Mouse (Mus musculus): Measurements from ENCODE around the gene Fgfr2.

DNA sequence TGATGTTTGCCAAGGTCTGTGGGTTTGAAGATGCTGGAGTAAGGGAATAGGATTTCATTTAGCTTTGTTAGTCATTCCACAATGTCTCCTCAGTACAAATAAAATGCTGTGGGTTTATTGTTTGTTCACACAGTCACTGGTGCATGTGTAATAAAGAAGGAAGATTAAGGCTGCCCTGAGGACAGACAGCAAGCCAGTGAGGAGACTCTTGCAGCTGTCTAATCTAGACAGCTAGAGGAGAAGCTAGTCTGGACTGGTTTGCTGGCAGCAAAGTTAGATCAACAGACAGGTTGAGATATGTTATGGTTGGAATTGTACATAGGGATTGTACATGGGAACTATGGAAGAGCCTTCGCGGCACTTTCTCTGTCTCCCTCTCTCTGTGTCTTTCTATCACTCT, 2115.9 kb downstream of the Fgfr2 start:
- TF ChIP-seq CTCF (IDR thresholded peaks at IDR 0.05; ENCODE audit: low read depth) (no peak), EP300 (IDR thresholded peaks at IDR 0.05; ENCODE audit: low read depth) (no peak)

Measured in liver, postnatal 0 days (tissue).